Mouse (Mus musculus): ENCODE measurements at regions not wholly inside any gene's neighbourhood (a gene's known extent, or its start where the extent isn't known, plus 50 kb on each side); places are given as distances from the start of the nearest gene placed in this dataset.

DNA sequence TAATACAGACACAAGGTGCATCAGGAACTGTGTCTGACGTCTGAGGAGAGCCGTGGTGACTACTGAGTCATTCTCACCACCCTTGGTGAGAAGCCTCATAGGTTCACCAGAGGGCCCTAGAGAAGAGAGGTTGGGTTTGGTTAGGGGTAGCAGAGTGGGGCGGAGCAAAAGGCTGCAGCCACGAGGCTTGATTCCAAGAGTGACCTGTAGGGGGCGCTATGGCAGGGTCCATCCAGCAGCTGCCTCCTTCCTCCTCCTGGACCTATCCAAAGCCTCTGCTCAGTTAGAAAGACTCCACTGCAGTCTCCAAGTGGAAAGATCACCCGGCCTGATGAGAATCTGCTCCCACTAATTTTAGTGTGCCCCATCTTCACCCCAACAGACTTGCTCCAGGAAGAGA is 149.3 kb upstream of the Kazn start:
- H3K27ac ChIP-seq, result no peak overlapping the region
- 77% methylated on average over 6 of the region's 6 CpGs for WGBS
- H3K36me3 ChIP-seq (replicated peaks), result no peaks in the 10 kb centered on the region
- H3K4me1 ChIP-seq, result 0 out of 2 replicates have a peak, but pooled peaks cover 10% of the 10 kb centered on the region
- H3K4me3 ChIP-seq, result no peak overlapping the region
- no peaks in the 10 kb centered on the region for H3K27me3 ChIP-seq (ENCODE audit: poor library complexity, severe bottlenecking)
- H3K9me3 ChIP-seq, result no peaks in the 10 kb centered on the region
- no peak for DNase-seq (ENCODE audit: extremely low spot score, low spot score)

DNA sequence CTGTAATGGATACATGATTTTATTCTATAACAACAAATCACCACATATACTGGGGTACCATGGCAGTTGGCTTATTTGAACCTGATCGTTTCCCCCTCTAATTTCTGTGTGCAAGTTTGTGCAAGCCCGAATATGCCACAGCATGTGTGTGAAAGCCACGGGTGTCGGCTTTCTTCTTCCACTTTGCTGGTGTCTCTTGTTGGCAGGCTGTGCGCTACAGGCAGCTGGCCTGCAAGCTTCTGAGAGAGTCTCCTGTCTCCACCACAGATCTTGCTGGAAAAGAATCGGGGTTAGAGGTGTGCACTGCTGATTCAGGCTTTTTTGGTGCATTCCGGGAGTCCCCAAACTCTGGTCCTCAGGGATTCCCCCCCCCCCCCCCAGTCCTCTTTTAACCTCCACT is 142.0 kb upstream of the Kazn start:
- 82% methylated on average over 7 of the region's 7 CpGs for WGBS
- Histone ChIP-seq H3K4me1 (peaks cover 20% of the 10 kb centered on the region), H3K27ac (no peak overlapping the region), H3K4me3 (no peak overlapping the region), H3K36me3 (replicated peaks) (no peaks in the 10 kb centered on the region), H3K9me3 (no peaks in the 10 kb centered on the region), H3K27me3 (ENCODE audit: poor library complexity, severe bottlenecking) (no peaks in the 10 kb centered on the region)
- DNase-seq (ENCODE audit: extremely low spot score, low spot score), result no peak

DNA sequence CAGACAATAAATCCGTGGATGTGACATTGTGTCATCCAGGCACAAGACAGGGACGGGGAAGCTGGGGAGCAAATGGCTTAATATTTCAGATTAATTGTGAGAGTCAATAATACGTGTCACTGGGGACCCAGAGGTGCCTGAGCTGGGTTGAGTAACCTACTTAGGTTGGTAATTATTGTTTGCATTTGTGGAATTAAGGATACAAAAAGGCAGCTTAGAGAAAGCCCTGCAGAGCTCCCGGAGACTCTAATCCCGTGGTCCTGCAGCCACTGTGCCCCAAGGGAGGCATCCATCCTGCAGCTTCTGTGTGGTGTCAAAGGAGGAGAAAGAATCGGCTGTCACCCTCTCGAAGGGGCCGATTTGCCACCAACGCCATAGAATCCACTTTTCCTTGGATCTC is 139.3 kb upstream of the Kazn start:
- Histone ChIP-seq H3K4me1 (peaks cover 21% of the 10 kb centered on the region), H3K9me3 (no peaks in the 10 kb centered on the region), H3K27me3 (ENCODE audit: poor library complexity, severe bottlenecking) (no peaks in the 10 kb centered on the region), H3K4me3 (no peak overlapping the region), H3K27ac (no peak overlapping the region), H3K36me3 (replicated peaks) (no peaks in the 10 kb centered on the region)
- DNase-seq (ENCODE audit: extremely low spot score, low spot score), result no peak
- 18% methylated on average over 9 of the region's 9 CpGs for WGBS

DNA sequence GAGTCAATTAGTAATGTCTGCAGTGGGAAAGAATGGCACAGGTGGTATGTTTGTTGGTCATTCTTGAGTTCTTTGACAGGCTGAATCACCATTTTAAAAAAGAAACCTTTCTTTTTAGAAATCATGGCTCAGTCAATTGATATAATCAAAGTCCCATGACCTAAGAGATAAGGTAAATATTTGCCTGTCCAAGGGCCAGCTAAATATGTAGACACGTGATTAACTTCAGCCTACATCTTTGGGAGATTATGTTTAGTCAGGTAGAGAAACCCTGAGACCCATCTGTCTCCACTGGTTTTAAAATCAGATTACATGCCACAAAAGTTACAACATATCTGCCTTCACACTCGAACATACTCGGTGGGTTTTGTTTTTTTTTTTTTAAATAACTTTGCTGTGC is 128.6 kb upstream of the Kazn start:
- H3K9me3 ChIP-seq, result peaks cover 16% of the 10 kb centered on the region

DNA sequence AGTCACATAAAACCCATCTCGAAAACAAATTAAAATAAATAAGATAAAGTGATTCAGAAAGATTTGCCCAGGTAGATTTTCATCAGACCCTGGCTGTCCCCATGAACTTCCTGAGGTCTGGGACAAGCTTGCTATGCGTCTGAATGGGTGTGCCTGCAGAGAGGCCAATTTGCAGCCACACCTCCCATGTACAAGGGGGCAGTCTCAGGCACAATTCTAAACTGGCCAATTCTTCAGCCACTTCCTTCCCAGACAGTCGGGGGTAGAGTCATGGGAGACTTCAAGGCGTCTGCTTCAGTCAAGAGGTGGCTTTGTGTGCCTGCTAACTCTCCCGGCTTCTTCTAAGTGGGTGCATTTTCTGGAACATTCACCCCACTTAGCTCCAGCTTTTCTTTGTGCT is 122.9 kb upstream of the Kazn start:
- 51% methylated on average over 5 of the region's 5 CpGs for WGBS
- no peak for DNase-seq (ENCODE audit: extremely low spot score, low spot score)
- peaks cover 11% of the 10 kb centered on the region for H3K9me3 ChIP-seq
- H3K27me3 ChIP-seq (ENCODE audit: poor library complexity, severe bottlenecking), result no peaks in the 10 kb centered on the region
- H3K4me1 ChIP-seq, result peaks cover 24% of the 10 kb centered on the region
- H3K27ac ChIP-seq, result no peak overlapping the region
- no peak overlapping the region for H3K4me3 ChIP-seq
- no peaks in the 10 kb centered on the region for H3K36me3 ChIP-seq (replicated peaks)

More for the DNA sequence above, 128.6 kb upstream of the Kazn start:
- no peak for DNase-seq (ENCODE audit: extremely low spot score, low spot score)
- Histone ChIP-seq H3K4me1 (peaks cover 1% of the 10 kb centered on the region), H3K4me3 (no peak overlapping the region), H3K27ac (no peak overlapping the region), H3K27me3 (ENCODE audit: poor library complexity, severe bottlenecking) (no peaks in the 10 kb centered on the region), H3K36me3 (replicated peaks) (no peaks in the 10 kb centered on the region)
- WGBS, result 85% methylated on average over 3 of the region's 3 CpGs

DNA sequence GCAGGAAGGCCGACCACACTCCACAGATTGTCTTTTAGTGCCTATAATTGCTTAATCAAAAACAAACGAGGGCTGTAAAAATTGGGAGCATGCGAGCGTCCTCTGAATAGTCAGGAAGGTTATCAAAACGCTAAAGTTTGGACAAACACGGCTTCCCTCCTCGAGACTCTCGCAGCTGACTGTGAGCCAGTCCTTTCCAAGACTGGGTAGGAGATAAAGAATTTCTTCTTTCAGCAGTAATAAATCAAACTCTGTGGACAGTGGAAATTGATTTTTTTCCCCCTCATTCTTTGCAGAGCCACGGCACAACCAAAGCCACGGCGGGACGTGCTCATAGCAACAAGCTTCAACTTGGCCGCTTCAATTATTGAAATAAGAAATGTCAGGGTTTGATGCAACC is 119.7 kb upstream of the Kazn start:
- no peak overlapping the region for H3K4me3 ChIP-seq
- no peak for DNase-seq (ENCODE audit: extremely low spot score, low spot score)
- no peaks in the 10 kb centered on the region for H3K27me3 ChIP-seq (ENCODE audit: poor library complexity, severe bottlenecking)
- H3K36me3 ChIP-seq (replicated peaks), result no peaks in the 10 kb centered on the region
- no peaks in the 10 kb centered on the region for H3K9me3 ChIP-seq
- peaks cover 24% of the 10 kb centered on the region for H3K4me1 ChIP-seq
- no peak overlapping the region for H3K27ac ChIP-seq
- WGBS, result 75% methylated on average over 13 of the region's 13 CpGs

DNA sequence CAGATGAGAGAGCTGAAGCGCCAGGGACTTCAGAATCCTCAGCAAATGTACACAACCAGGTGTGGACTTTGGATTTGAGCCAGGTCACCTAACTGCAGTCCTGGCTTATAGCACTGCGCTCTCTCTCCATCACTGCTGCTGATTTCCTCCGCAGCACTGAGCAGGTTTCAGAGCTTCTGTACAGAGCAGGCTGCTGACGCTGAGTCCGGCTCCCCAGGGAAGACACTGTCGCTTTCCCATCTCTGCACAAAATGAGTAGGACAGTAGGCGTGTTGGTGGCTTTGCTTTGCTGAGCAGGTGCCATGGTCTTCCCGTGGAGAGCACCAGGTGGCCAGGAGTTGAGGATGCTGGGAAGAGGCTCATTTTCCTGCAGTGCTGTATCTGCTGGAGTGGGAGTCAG is 116.2 kb upstream of the Kazn start:
- H3K9me3 ChIP-seq, result no peaks in the 10 kb centered on the region
- H3K27ac ChIP-seq, result no peak overlapping the region
- WGBS, result 90% methylated on average over 8 of the region's 8 CpGs
- H3K36me3 ChIP-seq (replicated peaks), result no peaks in the 10 kb centered on the region
- DNase-seq (ENCODE audit: extremely low spot score, low spot score), result no peak
- H3K4me1 ChIP-seq, result peaks cover 8% of the 10 kb centered on the region; the same call in 1 of the 2 replicates
- no peaks in the 10 kb centered on the region for H3K27me3 ChIP-seq (ENCODE audit: poor library complexity, severe bottlenecking)
- no peak overlapping the region for H3K4me3 ChIP-seq

DNA sequence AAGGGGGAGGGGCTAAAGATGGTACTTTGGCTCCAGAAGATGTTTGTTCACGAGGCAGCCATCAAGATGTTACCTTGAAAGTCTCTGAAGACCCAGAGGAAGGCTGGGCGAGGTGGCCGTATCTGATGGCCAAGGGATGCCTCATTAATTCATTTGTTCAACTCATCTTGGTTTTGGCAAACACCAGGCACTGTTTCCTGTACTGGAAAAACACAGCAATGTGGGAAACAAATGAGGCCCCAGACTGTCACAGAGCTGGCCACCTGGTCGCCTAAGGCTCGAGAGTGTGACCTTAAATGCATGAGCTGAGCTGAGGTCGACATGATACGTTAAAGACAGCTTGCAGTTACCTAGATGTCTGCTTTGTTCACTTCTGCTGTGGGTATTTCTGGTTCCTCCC is 114.3 kb upstream of the Kazn start:
- H3K4me3 ChIP-seq, result no peak overlapping the region
- no peak for DNase-seq (ENCODE audit: extremely low spot score, low spot score)
- H3K27ac ChIP-seq, result no peak overlapping the region
- no peaks in the 10 kb centered on the region; the same call in 1 of the 2 replicates for H3K4me1 ChIP-seq
- 85% methylated on average over 7 of the region's 7 CpGs for WGBS
- no peaks in the 10 kb centered on the region for H3K27me3 ChIP-seq (ENCODE audit: poor library complexity, severe bottlenecking)
- H3K36me3 ChIP-seq (replicated peaks), result no peaks in the 10 kb centered on the region
- no peaks in the 10 kb centered on the region for H3K9me3 ChIP-seq

DNA sequence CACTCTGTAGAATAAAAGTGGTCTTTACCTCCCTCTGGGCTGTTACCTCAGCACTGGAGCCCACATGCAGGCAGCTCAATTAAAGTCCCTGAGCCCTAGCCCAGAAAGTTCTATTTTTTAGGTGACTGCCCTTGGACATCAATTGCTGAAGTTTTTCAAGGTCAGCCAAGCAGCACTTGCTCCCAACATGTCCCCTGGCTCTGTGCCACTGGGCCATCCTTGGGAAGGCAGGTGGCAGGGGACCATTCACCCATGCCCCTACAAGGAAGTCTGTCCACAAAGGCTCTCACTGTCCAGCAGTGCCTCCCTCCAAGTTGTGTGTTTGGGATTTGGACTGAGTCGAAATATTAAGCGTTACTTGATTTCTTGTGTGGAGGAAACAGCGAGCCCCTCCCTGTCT is 112.6 kb upstream of the Kazn start:
- Histone ChIP-seq H3K4me1 (0 out of 2 replicates have a peak, but pooled peaks cover 3% of the 10 kb centered on the region), H3K9me3 (no peaks in the 10 kb centered on the region), H3K36me3 (replicated peaks) (no peaks in the 10 kb centered on the region), H3K4me3 (no peak overlapping the region), H3K27me3 (ENCODE audit: poor library complexity, severe bottlenecking) (no peaks in the 10 kb centered on the region), H3K27ac (no peak overlapping the region)
- no peak for DNase-seq (ENCODE audit: extremely low spot score, low spot score)
- WGBS, result 94% methylated on average over 3 of the region's 3 CpGs

DNA sequence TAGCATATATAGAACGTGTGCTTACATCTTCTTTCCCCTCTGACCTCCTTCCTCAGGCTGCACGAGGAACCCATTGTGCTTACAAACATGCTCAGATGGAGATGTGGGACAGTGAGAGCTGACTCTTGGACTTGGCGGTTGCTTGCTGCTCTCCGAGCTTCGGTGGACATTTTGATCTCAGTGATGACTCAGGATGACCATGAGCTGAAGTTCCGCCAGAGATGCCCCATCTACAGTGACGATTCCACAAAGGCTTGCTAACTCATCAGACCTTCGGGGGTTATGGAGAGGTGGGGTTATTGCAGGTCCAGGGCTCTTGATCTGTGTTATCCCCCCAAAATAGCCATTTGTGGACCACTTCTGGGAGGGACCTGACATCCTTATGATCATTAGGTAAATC is 111.8 kb upstream of the Kazn start:
- 92% methylated on average over 8 of the region's 8 CpGs for WGBS
- Histone ChIP-seq H3K9me3 (no peaks in the 10 kb centered on the region), H3K36me3 (replicated peaks) (no peaks in the 10 kb centered on the region), H3K4me1 (peaks cover 10% of the 10 kb centered on the region), H3K27me3 (ENCODE audit: poor library complexity, severe bottlenecking) (no peaks in the 10 kb centered on the region), H3K27ac (no peak overlapping the region), H3K4me3 (no peak overlapping the region)
- DNase-seq (ENCODE audit: extremely low spot score, low spot score), result no peak

DNA sequence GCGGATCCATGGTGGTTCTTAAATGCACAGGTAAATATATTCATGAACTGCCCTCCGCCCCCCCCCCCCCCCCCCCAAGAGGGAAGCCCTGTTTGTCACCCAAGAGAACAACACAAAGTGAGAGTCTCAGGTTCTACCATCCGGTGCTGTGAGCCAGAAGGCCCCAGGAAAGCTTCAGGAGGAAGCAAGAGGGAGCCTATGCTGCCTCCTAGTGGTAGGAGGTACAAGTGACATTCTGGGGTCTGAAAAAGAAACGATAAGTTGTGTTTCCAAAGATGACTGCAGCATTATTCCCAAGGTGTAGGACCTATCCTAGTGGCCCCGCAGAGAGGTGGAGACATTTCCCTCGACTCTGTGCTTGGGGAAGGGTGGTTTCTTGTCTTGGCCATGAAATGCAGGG is 109.7 kb upstream of the Kazn start:
- Histone ChIP-seq H3K9me3 (no peaks in the 10 kb centered on the region), H3K36me3 (replicated peaks) (0 out of 2 replicates have a peak, but pooled peaks cover under 1% of the 10 kb centered on the region), H3K4me1 (peaks cover 22% of the 10 kb centered on the region), H3K27ac (no peak overlapping the region), H3K27me3 (ENCODE audit: poor library complexity, severe bottlenecking) (no peaks in the 10 kb centered on the region), H3K4me3 (no peak overlapping the region)
- DNase-seq (ENCODE audit: extremely low spot score, low spot score), result no peak
- 47% methylated on average over 6 of the region's 6 CpGs for WGBS

DNA sequence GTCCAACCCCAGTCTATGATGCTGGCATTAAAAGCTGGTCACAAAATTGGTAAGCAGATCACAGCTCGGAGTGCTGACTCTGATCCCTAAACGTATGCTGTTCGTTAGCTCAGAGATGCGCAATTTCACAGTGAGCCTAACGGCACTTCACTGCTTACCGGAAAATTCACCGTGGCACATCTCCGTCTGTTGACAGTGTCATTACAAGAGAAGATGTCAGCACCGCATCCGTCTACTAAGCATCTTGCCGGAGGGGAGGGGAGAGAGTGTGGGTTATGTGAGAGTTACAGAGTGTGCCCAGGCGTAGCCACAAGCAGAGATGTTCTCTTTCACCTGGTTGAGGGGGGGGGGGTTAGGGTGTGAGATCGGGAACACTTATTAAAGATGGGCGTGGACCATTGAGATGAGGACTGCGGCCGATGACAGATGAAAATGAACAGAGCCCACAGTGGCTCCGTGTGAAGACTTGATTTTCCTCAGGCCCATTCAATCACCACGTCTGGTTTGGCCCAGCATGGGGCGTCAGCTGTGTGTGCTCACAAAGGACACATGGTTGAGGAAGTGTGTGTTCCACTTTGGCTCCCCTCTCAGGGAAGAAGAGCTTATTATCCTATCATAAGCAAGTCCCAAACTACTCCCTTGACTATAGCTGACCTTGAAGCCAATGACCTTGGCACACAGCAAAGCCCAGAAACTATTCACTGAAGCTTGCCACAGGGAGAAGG is 103.4 kb upstream of the Kazn start:
- no peaks in the 10 kb centered on the region for H3K27me3 ChIP-seq (ENCODE audit: poor library complexity, severe bottlenecking)
- peaks cover 43% of the 10 kb centered on the region for H3K4me1 ChIP-seq
- no peak overlapping the region for H3K4me3 ChIP-seq
- WGBS, result 81% methylated on average over 19 of the region's 19 CpGs
- H3K27ac ChIP-seq, result no peak overlapping the region
- DNase-seq (ENCODE audit: extremely low spot score, low spot score), result no peak
- H3K36me3 ChIP-seq (replicated peaks), result 0 out of 2 replicates have a peak, but pooled peaks cover 3% of the 10 kb centered on the region
- H3K9me3 ChIP-seq, result no peaks in the 10 kb centered on the region

DNA sequence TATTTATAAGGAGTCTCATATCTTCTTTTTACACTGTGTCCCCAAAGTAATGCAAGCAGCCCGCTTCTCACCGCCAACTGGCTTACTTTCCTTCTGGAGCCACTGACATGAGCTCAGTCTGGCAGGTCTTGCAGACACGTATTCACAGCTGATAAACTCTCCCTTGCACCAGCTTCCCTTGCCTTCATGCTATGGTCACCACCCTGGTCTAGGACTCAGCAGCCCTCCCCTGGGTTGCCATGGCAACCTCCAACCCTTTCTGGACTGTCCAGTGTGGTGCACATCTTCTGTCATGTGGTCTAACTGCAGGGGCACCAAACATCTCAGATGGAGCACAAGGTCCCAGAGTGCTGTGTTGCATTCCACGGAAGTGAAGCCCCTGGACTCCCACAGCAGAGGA is 102.1 kb upstream of the Kazn start:
- Histone ChIP-seq H3K4me1 (peaks cover 39% of the 10 kb centered on the region), H3K36me3 (replicated peaks) (0 out of 2 replicates have a peak, but pooled peaks cover 3% of the 10 kb centered on the region), H3K27me3 (ENCODE audit: poor library complexity, severe bottlenecking) (no peaks in the 10 kb centered on the region), H3K27ac (no peak overlapping the region), H3K9me3 (no peaks in the 10 kb centered on the region; the same call in 1 of the 2 replicates), H3K4me3 (no peak overlapping the region)
- no peak for DNase-seq (ENCODE audit: extremely low spot score, low spot score)
- 87% methylated on average over 4 of the region's 4 CpGs for WGBS

All from forebrain, embryonic 10.5 days (tissue).